Mouse (Mus musculus) right cerebral cortex, postnatal 14 days (tissue): Measurements from ENCODE around the gene Cckbr.

Source experiments
- DNase-seq: peaks from one replicate; pipeline ENCODE4 v3.0.0; 2022

Gene Cckbr

GRCm38 (mm10) chr7:105499676-105500075, 74.1 kb downstream of the Cckbr start:
- DNase-seq = no peak

GRCm38 (mm10) chr7:105501984-105502383, 76.5 kb downstream of the Cckbr start:
- DNase-seq = no peak

DNA sequence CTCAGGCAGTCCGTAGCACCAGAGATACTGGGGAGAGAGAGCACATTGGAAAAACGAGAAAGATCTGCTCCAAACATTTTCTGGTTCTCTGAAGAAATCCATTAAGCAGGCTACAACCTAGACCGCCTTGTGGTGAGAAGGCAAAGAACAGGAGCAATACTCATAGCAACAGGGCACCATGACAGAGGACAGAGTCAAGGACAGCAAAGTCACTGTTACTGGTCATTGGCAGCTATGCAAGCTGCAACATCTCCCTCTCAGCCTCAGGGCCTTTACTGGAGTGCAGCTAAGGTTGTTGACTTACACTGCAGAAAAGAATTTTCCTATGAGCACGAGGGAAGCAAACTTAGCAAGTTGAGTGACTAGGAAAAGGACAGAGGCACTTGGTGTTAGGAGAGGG, 81.7 kb downstream of the Cckbr start:
- no peak for DNase-seq

GRCm38 (mm10) chr7:105510143-105510542, 84.6 kb downstream of the Cckbr start:
- no peak for DNase-seq

DNA sequence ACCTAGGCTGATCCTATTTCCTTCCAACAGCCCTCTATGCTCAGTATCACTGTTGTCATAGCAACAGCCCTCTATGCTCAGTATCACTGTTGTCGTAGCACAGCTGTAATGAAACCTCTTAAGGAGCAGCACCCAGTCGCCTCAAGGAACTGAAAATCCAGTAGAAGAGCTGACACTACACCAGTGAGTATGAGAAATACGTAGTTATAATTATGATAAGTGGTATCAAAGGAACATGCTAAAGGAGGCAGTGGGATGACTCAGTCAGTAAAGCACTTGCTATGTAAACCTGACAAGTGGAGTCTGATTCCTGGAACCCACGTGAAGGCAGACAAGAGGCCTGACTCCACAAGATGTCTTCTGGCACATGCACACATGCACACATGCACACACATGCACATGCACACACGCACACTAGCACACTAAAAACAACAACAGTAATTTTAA, 88.3 kb downstream of the Cckbr start:
- DNase-seq = no peak

DNA sequence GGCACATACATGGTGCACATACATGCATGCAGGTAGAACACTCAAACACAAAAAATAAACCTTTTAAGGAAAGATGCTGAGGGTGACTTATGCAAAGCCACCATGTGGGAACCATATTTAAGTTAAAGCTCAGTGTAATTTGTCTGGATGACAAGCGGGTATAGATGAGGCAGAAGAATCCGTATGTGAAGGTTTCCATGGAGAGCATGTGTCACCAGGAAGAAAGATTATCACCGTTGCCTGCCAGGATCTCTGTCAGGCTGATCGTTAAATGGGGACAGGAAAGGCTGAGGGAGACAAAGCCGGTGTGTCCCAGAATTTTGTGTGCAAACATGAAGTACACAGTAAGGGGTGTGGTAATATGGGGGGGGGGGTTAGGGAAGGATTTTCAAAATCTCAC, 89.0 kb downstream of the Cckbr start:
- DNase-seq = no peak

DNA sequence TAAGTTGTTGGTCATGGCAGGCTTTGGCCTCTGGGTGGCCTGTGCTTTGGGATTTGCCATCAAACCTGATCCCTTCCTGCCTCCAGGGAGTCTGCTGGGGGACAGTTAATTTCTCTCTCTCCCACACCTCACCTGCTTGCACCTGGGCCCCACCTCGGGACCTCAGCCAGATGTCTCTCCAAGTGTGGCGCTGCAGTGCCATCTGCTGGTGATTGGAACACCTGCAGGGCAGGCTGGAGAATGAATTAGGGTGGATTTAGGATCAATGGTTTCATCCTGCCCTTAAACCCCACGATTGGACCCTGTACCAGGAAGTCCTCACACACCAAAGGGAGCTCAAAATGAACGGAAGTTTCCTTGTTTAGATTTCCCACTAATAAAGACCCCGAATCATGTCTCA, 89.6 kb downstream of the Cckbr start:
- peak; percentile 70 for DNase-seq

- no peak for DNase-seq
These were observed 91.3 kb downstream of the Cckbr start for GRCm38 (mm10) chr7:105516669-105517360.

DNA sequence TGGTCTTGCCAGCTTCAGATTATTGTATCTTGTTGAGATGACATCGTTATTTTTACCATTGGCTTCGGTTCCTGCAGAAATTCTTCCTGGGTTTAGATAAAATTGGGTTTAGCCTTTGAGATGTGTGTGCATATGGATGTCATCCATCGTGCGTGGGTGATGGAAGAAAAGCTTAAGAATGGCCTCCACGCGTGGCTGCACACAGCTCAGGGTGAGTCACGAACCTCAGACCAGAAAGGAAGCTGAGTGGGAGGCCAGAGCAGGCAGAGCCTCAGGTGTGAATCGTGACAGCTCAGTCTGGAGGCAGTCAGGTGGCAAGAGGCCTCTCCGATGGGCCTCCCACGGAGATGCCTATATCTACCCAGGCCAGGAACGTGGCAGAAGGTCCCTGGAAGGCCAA, 93.8 kb downstream of the Cckbr start:
- DNase-seq = peak; percentile 57

DNA sequence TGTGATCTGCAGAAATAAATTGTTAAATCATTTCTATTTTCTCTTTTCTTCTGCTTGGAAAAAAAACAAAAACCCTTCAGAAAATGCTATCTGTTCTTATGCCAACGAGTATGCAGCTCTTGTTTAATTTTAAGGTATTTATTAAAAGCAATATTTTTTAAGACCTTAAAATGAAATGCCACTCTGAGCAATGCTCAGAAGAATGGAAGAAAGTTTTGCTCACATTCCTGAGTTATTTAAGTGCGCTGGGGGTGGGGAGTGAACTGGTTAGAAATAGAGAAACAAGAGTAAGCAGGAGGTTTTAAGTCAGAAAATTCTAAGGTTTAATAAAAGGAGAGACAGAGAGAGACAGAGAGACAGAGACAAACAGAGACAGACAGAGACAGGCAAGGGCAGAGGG, 94.2 kb downstream of the Cckbr start:
- no peak for DNase-seq

- DNase-seq = peak; percentile 35
These were observed 94.7 kb downstream of the Cckbr start for GRCm38 (mm10) chr7:105520201-105520600.
